Mouse (Mus musculus): Measurements from ENCODE around the gene Gm21440.
"Not testable (repeated sequence)": the region's sequence is repeated elsewhere in the genome, so short reads cannot be mapped to it uniquely, and the experiment has no call there.

Gm21440 gene

GRCm38 (mm10) chrY:13252091-13252490, at the start of gene Gm21440, which contains the start of gene Gm21454:
Gm21440 (plus strand) TSS chrY:13252391.
Gm21454 (plus strand) TSS chrY:13252442.
- DNase-seq = not testable (repeated sequence)

- not testable (repeated sequence) for DNase-seq
Measured at GRCm38 (mm10) chrY:13223828-13224227, 28.4 kb upstream of the Gm21440 start, which contains the start of gene Gm21828. Gm21828 (minus strand) TSS chrY:13223928.
